Mouse (Mus musculus): ENCODE results near the gene Trp53i11. TPM values are rescaled to one million over a fixed set of nuclear protein-coding genes. Genes with fewer than 3 reads are reported as not detected.

The Trp53i11 gene
- total and polyA plus RNA-seq, 3 experiments = not detected

DNA sequence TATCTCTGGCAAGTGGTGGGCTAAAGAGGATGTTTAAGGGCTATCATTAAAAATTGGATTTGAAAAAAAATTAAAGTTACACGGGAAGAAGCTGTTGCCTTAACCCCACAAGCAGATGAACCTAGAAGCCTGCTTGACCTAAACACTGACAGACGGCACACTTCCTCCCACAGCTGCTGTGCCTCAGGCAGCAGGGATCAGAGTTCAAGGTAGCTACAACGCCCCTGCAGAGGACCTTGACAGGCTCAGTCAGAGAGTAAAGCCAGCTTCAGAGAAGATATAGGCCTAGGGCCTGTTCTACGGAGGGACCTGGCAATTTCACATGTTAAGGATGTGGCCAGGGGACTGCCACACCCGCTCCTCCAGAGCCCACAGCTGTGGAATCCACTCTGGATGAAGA lies 14.9 kb upstream of the Trp53i11 start:
- no peaks in the 10 kb centered on the region for H3K9me3 ChIP-seq (replicated peaks; ENCODE audit: insufficient read depth, low read length)
- H3K4me3 ChIP-seq (ENCODE audit: control insufficient read depth in 1 of 2, insufficient read depth in 1 of 2, low read depth in 2 of 2, low read length in 2 of 2) = no peak overlapping the region
- no peak overlapping the region for H3K27ac ChIP-seq (ENCODE audit: control insufficient read depth, low read depth, low read length)
- H3K27me3 ChIP-seq (ENCODE audit: control insufficient read depth in 1 of 2, insufficient read depth in 2 of 2, low read length in 2 of 2) = peaks cover 2 to 11% of the 10 kb centered on the region in 2 experiments; a peak in 3 of 4 replicates
- no peak for TF ChIP-seq CTCF (IDR thresholded peaks at IDR 0.05 in 2 of 3, conservative IDR thresholded peaks at IDR 0.05 in 1 of 3; ENCODE audit: control insufficient read depth in 1 of 3, insufficient read depth in 1 of 3, low read depth in 2 of 3, low read length in 3 of 3, poor library complexity in 1 of 3, severe bottlenecking in 1 of 3)
- TF ChIP-seq E2F4 (IDR thresholded peaks at IDR 0.05; ENCODE audit: borderline replicate concordance, low read depth, low read length) = no peak
- TF ChIP-seq JUND (IDR thresholded peaks at IDR 0.05; ENCODE audit: low read depth, low read length) = no peak
- TF ChIP-seq ELF1 (IDR thresholded peaks at IDR 0.05; ENCODE audit: low read depth, low read length) = no peak
- TF ChIP-seq MYB (IDR thresholded peaks at IDR 0.05; ENCODE audit: low read depth, low read length) = no peak
- TF ChIP-seq TCF12 (IDR thresholded peaks at IDR 0.05; ENCODE audit: low read depth, low read length) = no peak
- TF ChIP-seq GABPA (IDR thresholded peaks at IDR 0.05; ENCODE audit: low read depth, low read length) = no peak
- TF ChIP-seq UBTF (IDR thresholded peaks at IDR 0.05; ENCODE audit: borderline replicate concordance, insufficient read depth, low read depth, low read length) = no peak
- TF ChIP-seq MXI1 (IDR thresholded peaks at IDR 0.05; ENCODE audit: low read depth, low read length) = no peak
- H3K36me3 ChIP-seq (ENCODE audit: control insufficient read depth in 1 of 2, insufficient read depth in 2 of 2, low read length in 2 of 2) = peaks cover 0 to under 1% of the 10 kb centered on the region in 2 experiments; a peak in 2 of 4 replicates
- no peak for DNase-seq (ENCODE audit: low read depth, low spot score)
- H3K9ac ChIP-seq (ENCODE audit: control insufficient read depth, low read depth, low read length, poor library complexity, severe bottlenecking) = no peak overlapping the region
- H3K4me1 ChIP-seq (ENCODE audit: control insufficient read depth in 1 of 2, insufficient read depth in 2 of 2, low read length in 2 of 2) = peaks cover 3 to 4% of the 10 kb centered on the region in 2 experiments; a peak in 3 of 4 replicates
- H3K79me2 ChIP-seq (ENCODE audit: control insufficient read depth, insufficient read depth, low read length, poor library complexity) = no peaks in the 10 kb centered on the region

DNA sequence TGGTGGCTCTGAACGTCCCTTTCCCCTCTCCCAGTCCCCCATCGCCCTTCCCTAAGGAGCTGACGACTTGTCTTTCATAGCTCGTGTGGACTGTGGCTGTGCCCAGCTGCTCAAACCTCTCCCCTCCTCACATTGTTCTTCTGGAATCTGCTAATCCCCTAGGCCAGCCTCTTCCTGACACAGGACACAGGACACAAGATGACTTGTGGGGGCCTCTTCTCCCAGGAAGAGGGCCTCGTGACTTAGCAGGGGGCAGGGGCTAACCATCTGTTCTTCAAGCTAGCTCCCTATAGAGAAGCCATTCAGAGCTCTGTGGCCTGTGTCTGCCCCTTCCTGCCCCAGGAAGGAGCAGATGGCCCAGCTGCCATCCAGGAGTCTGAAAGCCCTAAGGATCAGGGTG lies 13.2 kb upstream of the Trp53i11 start:
- Histone ChIP-seq H3K9me3 (replicated peaks; ENCODE audit: insufficient read depth, low read length) (no peaks in the 10 kb centered on the region), H3K36me3 (ENCODE audit: control insufficient read depth in 1 of 2, insufficient read depth in 2 of 2, low read length in 2 of 2) (no peaks in the 10 kb centered on the region), H3K27me3 (ENCODE audit: control insufficient read depth in 1 of 2, insufficient read depth in 2 of 2, low read length in 2 of 2) (peaks cover 2 to 11% of the 10 kb centered on the region in 2 experiments; a peak in 3 of 4 replicates), H3K9ac (ENCODE audit: control insufficient read depth, low read depth, low read length, poor library complexity, severe bottlenecking) (no peak overlapping the region), H3K4me3 (ENCODE audit: control insufficient read depth in 1 of 2, insufficient read depth in 1 of 2, low read depth in 2 of 2, low read length in 2 of 2) (no peak overlapping the region), H3K4me1 (ENCODE audit: control insufficient read depth in 1 of 2, insufficient read depth in 2 of 2, low read length in 2 of 2) (no peaks in the 10 kb centered on the region), H3K79me2 (ENCODE audit: control insufficient read depth, insufficient read depth, low read length, poor library complexity) (no peaks in the 10 kb centered on the region), H3K27ac (ENCODE audit: control insufficient read depth, low read depth, low read length) (no peak overlapping the region)
- no peak for DNase-seq (ENCODE audit: low read depth, low spot score)
- TF ChIP-seq NRF1 (IDR thresholded peaks at IDR 0.05; ENCODE audit: insufficient read depth, low read depth, low read length, poor library complexity, severe bottlenecking) (no peak), TBP (IDR thresholded peaks at IDR 0.05; ENCODE audit: low read depth, low read length) (no peak), CHD2 (IDR thresholded peaks at IDR 0.05; ENCODE audit: low read length) (no peak), ZNF384 (IDR thresholded peaks at IDR 0.05; ENCODE audit: low read depth, low read length) (no peak), SMC3 (IDR thresholded peaks at IDR 0.05; ENCODE audit: low read depth, low read length) (no peak), MAX (IDR thresholded peaks at IDR 0.05; ENCODE audit: low read length) (no peak), MYC (IDR thresholded peaks at IDR 0.05; ENCODE audit: low read depth, low read length) (no peak)
